Mouse (Mus musculus) stomach, embryonic 14.5 days (tissue): ENCODE measurements around the gene Ankrd35. TPM values are rescaled to one million over a fixed set of nuclear protein-coding genes. Genes with fewer than 3 reads are reported as not detected.
"Not testable (repeated sequence)": the region's sequence is repeated elsewhere in the genome, so short reads cannot be mapped to it uniquely, and the experiment has no call there.

Experiments
- ATAC-seq: fragments of 200-750 bp; cut with Nextera tagmentation; 2 replicates; pipeline ENCODE4 v1.8.0; 2017; ENCODE audit warnings: low read depth, moderate TSS enrichment; ENCODE audit not compliant: insufficient number of reproducible peaks, insufficient read depth, low FRiP score
- H3K27ac ChIP-seq: fragments of 300-500 bp; sonication (generic); 2 replicates; pipeline ENCODE4 v1.5.1; 2014; ENCODE audit warnings: mild to moderate bottlenecking, low read length, moderate library complexity, mixed read lengths
- H3K27me3 ChIP-seq: fragments of 300-500 bp; sonication (generic); 2 replicates; pipeline ENCODE4 v1.6.1; 2014; ENCODE audit warnings: low read length, control low read depth, mixed read lengths; ENCODE audit not compliant: control insufficient read depth, insufficient read depth
- H3K36me3 ChIP-seq: fragments of 300-500 bp; sonication (generic); 2 replicates; pipeline ENCODE4 v1.6.1; 2014; ENCODE audit warnings: mild to moderate bottlenecking, control low read depth, low read length, moderate library complexity, mixed read lengths; ENCODE audit not compliant: control insufficient read depth, insufficient read depth
- H3K4me1 ChIP-seq: fragments of 300-500 bp; sonication (generic); 2 replicates; pipeline ENCODE4 v1.6.1; 2014; ENCODE audit warnings: low read length, control low read depth, mixed read lengths; ENCODE audit not compliant: control insufficient read depth, insufficient read depth
- H3K4me2 ChIP-seq: fragments of 300-500 bp; sonication (generic); replicated peaks from 2 replicates; pipeline ENCODE4 v1.6.1; 2014; ENCODE audit warnings: low read depth, low read length, control low read depth
- H3K4me3 ChIP-seq: fragments of 300-500 bp; sonication (generic); 2 replicates; pipeline ENCODE4 v1.5.1; 2014; ENCODE audit warnings: low read depth, low read length, control low read depth
- H3K9ac ChIP-seq: fragments of 300-500 bp; sonication (generic); replicated peaks from 2 replicates; pipeline ENCODE4 v1.6.1; 2014; ENCODE audit warnings: low read depth, mild to moderate bottlenecking, control low read depth, low read length, moderate library complexity, mixed read lengths
- H3K9me3 ChIP-seq: fragments of 300-500 bp; sonication (generic); 2 replicates; pipeline ENCODE4 v1.6.1; 2016; ENCODE audit warnings: low read depth, low read length, control low read depth; ENCODE audit not compliant: control insufficient read depth
- WGBS: fragments of 180-500 bp; shearing (Covaris S2); extraction: QIAGEN DNeasy Blood & Tissue Kit; methylation state at CpG from one replicate; pipeline ENCODE4 v1.1.7; 2014; 5-methylcytosine and 5-hydroxymethylcytosine counted together
- polyA plus RNA-seq: library from polyadenylated mRNA; unstranded; fragments of >200 nt; fragmentation: Nextera tagmentation; extraction: Ambion mirVana; gene quantifications from 2 replicates; pipeline ENCODE4 v1.2.1, GENCODE M21; 2014

The Ankrd35 gene
- polyA plus RNA-seq, 1 experiment from 2014 or later = 0.82 TPM

DNA sequence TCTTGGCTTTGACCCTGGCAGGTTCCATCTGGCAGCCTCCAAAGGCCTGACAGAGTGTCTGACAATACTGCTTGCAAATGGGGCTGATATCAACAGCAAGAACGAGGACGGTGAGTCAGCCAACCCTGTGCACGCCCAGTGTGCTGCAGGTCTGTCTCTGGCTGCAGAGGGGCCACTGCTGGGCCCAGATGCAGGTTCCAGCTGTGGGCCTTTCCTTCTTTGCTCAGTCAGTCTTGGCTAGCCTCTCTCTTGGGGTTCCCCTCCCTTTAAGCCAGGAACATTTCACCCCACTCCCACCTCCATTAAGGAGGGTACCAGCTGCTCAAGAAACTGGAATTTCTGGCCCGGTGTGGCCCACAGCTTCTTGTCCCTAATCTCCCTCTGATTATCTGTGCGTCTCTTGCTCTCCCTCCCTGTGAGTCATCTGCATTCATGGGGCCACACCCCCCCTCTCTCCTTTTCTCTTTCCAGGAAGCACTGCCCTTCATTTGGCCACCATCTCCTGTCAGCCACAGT lies 9.3 kb downstream of the Ankrd35 start:
- WGBS = 23% methylated on average over 5 of the region's 5 CpGs
- H3K36me3 ChIP-seq = no peaks in the 10 kb centered on the region
- H3K4me2 ChIP-seq = no peak overlapping the region
- H3K4me3 ChIP-seq = no peak overlapping the region
- no peaks in the 10 kb centered on the region for H3K9me3 ChIP-seq
- peak; percentile 19; the same call in 1 of the 2 replicates for ATAC-seq
- peak overlapping the region; percentile 10; the same call in 1 of the 2 replicates for H3K9ac ChIP-seq
- 0 out of 2 replicates have a peak, but pooled peaks cover 4% of the 10 kb centered on the region for H3K4me1 ChIP-seq
- no peaks in the 10 kb centered on the region for H3K27me3 ChIP-seq
- peak overlapping the region; percentile 21; the same call in 1 of the 2 replicates for H3K27ac ChIP-seq

DNA sequence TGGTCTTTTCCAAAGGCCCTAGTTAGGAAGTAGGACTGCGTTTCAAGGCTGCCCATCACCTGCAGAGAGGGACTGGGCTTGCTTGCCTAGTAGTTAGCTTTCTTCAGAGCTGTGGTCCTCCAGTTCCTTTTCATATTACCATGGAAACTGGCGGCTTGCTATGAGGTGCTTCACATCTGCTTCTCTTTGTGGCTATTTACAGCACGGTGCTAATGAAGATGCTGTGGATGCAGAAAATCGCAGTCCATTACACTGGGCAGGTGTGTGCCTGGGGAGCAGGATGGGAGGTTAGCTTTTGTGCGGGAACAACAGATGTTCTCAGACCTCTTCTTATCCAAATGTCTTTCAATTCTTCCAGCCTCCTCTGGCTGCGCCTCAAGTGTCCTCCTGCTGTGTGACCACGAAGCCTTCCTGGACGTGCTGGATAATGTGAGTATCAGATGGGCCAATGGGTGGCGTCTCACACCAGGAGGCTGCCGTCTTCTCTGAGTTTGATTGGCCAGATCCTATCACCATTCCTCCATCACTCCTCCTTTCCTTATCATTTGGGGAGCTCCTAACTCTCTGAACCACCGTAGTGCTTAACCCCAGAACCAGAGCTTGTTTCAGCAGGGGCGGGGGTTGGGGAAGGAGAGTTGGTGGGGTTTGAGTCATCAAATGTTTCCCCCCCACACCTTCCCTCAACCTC lies 10.5 kb downstream of the Ankrd35 start:
- H3K9ac ChIP-seq = no peak overlapping the region
- no peak overlapping the region for H3K4me3 ChIP-seq
- 29% methylated on average over 12 of the region's 12 CpGs for WGBS
- H3K27ac ChIP-seq = no peak overlapping the region
- no peak overlapping the region for H3K4me2 ChIP-seq
- no peaks in the 10 kb centered on the region for H3K9me3 ChIP-seq
- no peaks in the 10 kb centered on the region for H3K27me3 ChIP-seq
- no peaks in the 10 kb centered on the region for H3K36me3 ChIP-seq
- ATAC-seq = no peak
- no peaks in the 10 kb centered on the region for H3K4me1 ChIP-seq

DNA sequence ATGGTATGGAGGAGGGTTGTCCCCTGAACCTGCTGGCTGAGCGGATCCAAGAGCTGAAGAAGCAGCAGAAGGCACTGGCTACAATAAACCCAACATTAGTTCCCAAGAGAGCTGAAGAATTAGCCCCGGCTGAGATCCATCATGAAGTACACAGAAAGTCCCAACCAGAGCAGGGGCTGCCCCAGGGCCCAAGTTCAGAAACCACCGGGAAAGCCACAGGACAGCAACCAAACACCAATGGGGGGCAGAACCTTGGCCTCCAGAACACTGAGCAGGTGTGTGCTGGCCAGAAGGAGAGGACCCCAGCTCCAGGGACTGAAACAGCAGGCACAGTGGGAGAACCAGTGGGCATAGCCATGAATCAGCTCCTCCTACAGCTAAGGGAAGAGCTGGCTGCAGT lies 13.6 kb downstream of the Ankrd35 start:
- no peak overlapping the region for H3K9ac ChIP-seq
- no peaks in the 10 kb centered on the region for H3K36me3 ChIP-seq
- 94% methylated on average over 3 of the region's 3 CpGs for WGBS
- no peak overlapping the region for H3K4me2 ChIP-seq
- H3K9me3 ChIP-seq = no peaks in the 10 kb centered on the region
- no peak overlapping the region for H3K27ac ChIP-seq
- H3K4me1 ChIP-seq = no peaks in the 10 kb centered on the region
- no peak for ATAC-seq
- no peak overlapping the region for H3K4me3 ChIP-seq
- no peaks in the 10 kb centered on the region for H3K27me3 ChIP-seq

DNA sequence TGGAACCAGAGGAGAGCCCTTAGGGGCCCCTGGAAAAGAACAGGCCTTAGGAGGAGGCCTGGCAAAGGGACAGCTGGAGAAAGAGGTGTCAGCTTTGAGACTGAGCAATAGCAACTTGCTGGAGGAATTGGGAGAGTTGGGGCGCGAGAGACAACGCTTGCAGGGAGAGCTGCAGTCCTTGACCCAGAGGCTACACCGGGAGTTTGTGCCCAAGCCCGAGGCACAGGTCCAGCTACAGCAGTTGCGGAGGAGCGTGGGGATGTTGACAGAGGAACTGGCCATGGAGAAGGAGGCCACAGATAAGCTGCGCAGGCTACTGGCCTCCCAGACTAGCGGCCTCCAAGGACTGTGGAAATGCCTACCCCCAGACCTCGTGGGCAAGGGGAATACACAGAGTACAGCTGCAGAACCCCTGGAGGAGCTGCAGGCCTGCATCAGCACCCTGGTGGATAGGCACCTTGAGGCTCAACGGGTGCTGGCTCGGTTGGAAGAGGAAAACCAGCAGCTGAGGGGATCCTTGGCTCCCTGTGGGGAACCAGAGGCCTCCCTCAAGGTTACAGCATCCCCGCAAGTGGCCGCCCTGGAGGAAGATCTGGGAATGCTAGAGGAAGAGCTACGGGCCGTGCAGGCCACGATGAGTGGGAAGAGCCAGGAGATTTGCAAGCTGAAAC lies 14.4 kb downstream of the Ankrd35 start:
- Histone ChIP-seq H3K9ac (no peak overlapping the region), H3K4me3 (peak overlapping the region; percentile 10; the same call in 1 of the 2 replicates), H3K27me3 (no peaks in the 10 kb centered on the region), H3K27ac (no peak overlapping the region), H3K36me3 (no peaks in the 10 kb centered on the region), H3K4me1 (no peaks in the 10 kb centered on the region), H3K4me2 (peak overlapping the region; percentile 38), H3K9me3 (no peaks in the 10 kb centered on the region)
- 45% methylated on average over 17 of the region's 17 CpGs for WGBS
- no peak for ATAC-seq

DNA sequence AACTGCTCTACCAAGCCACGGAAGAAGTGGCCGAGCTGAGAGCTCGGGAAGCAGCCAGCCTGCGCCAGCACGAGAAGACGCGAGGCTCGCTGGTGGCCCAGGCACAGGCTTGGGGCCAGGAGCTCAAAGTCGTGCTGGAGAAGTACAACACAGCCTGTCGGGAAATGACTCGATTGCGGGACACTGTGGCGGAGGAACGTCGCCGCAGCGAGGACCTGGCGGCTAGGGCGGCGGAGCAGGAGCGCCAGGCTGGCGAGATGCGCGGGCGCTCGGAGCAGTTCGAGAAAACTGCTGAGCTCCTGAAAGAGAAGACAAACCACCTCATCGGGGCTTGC lies 14.9 kb downstream of the Ankrd35 start:
- no peak for ATAC-seq
- no peaks in the 10 kb centered on the region for H3K36me3 ChIP-seq
- H3K9me3 ChIP-seq = no peaks in the 10 kb centered on the region
- H3K4me3 ChIP-seq = peak overlapping the region; percentile 10; the same call in 1 of the 2 replicates
- H3K27me3 ChIP-seq = no peaks in the 10 kb centered on the region
- peak overlapping the region; percentile 38 for H3K4me2 ChIP-seq
- no peak overlapping the region for H3K27ac ChIP-seq
- 0 out of 2 replicates have a peak overlapping the region, but pooled peaks have one; percentile 2 for H3K9ac ChIP-seq
- WGBS = 22% methylated on average over 28 of the region's 28 CpGs
- H3K4me1 ChIP-seq = no peaks in the 10 kb centered on the region

DNA sequence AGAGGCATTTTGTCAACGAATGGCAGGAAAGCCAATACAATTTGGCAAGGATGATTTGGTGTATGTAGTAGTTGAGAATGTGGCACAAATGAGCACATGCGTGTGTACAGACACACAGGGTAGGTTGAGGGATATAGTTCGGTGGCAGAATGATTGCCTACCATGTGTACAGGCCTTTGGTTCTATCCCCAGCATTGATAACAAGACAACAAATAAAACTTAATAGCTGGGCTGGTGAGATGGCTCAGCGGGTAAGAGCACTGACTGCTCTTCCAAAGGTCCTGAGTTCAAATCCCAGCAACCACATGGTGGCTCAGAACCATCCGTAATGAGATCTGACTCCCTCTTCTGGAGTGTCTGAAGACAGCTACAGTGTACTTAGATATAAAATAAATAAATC lies 16.1 kb downstream of the Ankrd35 start:
- not testable (repeated sequence) for H3K4me1 ChIP-seq, H3K36me3 ChIP-seq, H3K4me2 ChIP-seq, H3K27me3 ChIP-seq, H3K9me3 ChIP-seq, H3K4me3 ChIP-seq, H3K27ac ChIP-seq, ATAC-seq, H3K9ac ChIP-seq
- 93% methylated on average over 5 of the region's 5 CpGs for WGBS

GRCm38 (mm10) chr3:96688854-96689253 lies 18.9 kb downstream of the Ankrd35 start:
- H3K4me3 ChIP-seq = no peak overlapping the region
- H3K4me1 ChIP-seq = no peaks in the 10 kb centered on the region
- H3K9ac ChIP-seq = no peak overlapping the region
- no peak overlapping the region for H3K27ac ChIP-seq
- H3K4me2 ChIP-seq = no peak overlapping the region
- WGBS = 74% methylated on average over 11 of the region's 11 CpGs
- H3K27me3 ChIP-seq = no peaks in the 10 kb centered on the region
- ATAC-seq = no peak
- H3K9me3 ChIP-seq = no peaks in the 10 kb centered on the region
- no peaks in the 10 kb centered on the region for H3K36me3 ChIP-seq

DNA sequence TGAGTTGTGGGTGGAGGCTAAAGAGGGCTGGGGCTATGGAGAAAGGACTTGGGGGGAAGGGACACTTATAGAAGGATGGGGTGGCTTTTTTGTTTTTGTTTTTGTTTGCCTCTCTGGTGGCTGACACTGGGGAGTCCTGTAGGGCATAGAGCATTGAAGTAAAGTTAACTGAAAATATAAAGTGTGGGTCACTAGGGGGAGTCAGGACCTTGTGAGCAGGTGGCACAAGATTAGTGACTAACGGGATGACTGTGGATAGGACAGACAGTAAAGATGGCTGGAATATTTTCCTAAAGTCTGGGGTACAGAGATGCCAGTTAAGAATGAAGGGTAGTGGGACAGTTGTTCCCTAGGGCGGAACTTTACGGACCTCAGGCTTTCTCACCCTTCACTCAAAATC lies 20.4 kb downstream of the Ankrd35 start:
- Histone ChIP-seq H3K9ac (no peak overlapping the region), H3K27ac (no peak overlapping the region), H3K4me1 (no peaks in the 10 kb centered on the region), H3K9me3 (no peaks in the 10 kb centered on the region), H3K4me2 (no peak overlapping the region), H3K4me3 (no peak overlapping the region), H3K36me3 (no peaks in the 10 kb centered on the region), H3K27me3 (no peaks in the 10 kb centered on the region)
- WGBS = 58% methylated on average over 3 of the region's 3 CpGs
- ATAC-seq = no peak
